In the genomic region with DNA sequence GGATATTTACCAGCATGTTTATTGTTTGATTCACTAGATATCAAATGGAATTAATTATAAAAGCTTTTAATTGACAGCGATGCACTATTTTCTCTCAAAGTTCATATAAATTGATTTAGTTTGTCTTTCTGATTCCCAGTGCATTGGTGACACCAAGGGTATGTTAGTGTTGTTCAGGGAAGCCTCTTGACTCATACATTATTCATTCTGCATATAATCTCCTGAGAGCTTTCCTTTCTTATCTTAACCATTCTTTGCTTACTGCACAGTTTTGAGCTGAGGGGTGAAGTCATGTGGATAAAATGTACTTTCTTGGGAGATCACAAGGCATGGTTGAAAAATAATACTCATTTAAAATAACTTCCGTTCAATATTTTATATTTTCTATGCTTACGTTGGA, we compare ENCODE assay signal across 27 mouse cellular contexts.
A peak's percentile ranks its signal among the peaks of the same experiment; 100 is the strongest.
DNase-seq lines count a peak whose midpoint lies in the region; ATAC-seq and TF ChIP-seq lines count a peak whose summit lies in the region.
"Had no signal": no experiment of that assay in that cellular context is flagged by ENCODE, and none has a peak within 500 bp of the region (broad histone marks: within the 10 kb centered on the region; RNA-seq: fewer than 3 reads in every experiment).

No protein-coding gene starts in this region.

- H3K9me3 ChIP-seq in hindbrain, embryonic 12.5 days (replicated peaks), result no peaks in the 10 kb centered on the region
- H3K9me3 ChIP-seq in hindbrain, embryonic 13.5 days, result no peaks in the 10 kb centered on the region
- no peaks in the 10 kb centered on the region for H3K9me3 ChIP-seq in midbrain, embryonic 14.5 days (ENCODE audit: control insufficient read depth, low read length)
- H3K9me3 ChIP-seq: forebrain, embryonic 10.5 days; forebrain, embryonic 13.5 days; G1E; heart, embryonic 10.5 days; heart, embryonic 13.5 days; hindbrain, embryonic 15.5 days had no signal

- no peaks in the 10 kb centered on the region for H3K4me1 ChIP-seq in hindbrain, embryonic 12.5 days
- no peaks in the 10 kb centered on the region for H3K4me1 ChIP-seq in hindbrain, embryonic 13.5 days (replicated peaks)
- 0 out of 2 replicates have a peak, but pooled peaks cover 2% of the 10 kb centered on the region for H3K4me1 ChIP-seq in midbrain, embryonic 14.5 days (ENCODE audit: control insufficient read depth, insufficient read depth, low read length)
- H3K4me1 ChIP-seq: forebrain, embryonic 10.5 days; forebrain, embryonic 13.5 days; heart, embryonic 10.5 days; heart, embryonic 13.5 days; hindbrain, embryonic 15.5 days had no signal

- no peak overlapping the region for H3K27ac ChIP-seq in hindbrain, embryonic 12.5 days
- H3K27ac ChIP-seq in hindbrain, embryonic 13.5 days, result no peak overlapping the region
- no peak overlapping the region for H3K27ac ChIP-seq in midbrain, embryonic 14.5 days (replicated peaks; ENCODE audit: low read depth, low read length)
- H3K27ac ChIP-seq: forebrain, embryonic 10.5 days; forebrain, embryonic 13.5 days; heart, adult 2 months; heart, embryonic 10.5 days; heart, embryonic 13.5 days; hindbrain, embryonic 15.5 days had no signal

- no peaks in the 10 kb centered on the region for H3K27me3 ChIP-seq in hindbrain, embryonic 12.5 days
- no peaks in the 10 kb centered on the region for H3K27me3 ChIP-seq in hindbrain, embryonic 13.5 days
- no peaks in the 10 kb centered on the region for H3K27me3 ChIP-seq in midbrain, embryonic 14.5 days (ENCODE audit: control insufficient read depth, insufficient read depth, low read length)
- H3K27me3 ChIP-seq: CH12.LX; forebrain, embryonic 13.5 days; heart, embryonic 13.5 days; hindbrain, embryonic 15.5 days; Patski had no signal

- no peak overlapping the region for H3K4me2 ChIP-seq in hindbrain, embryonic 12.5 days (replicated peaks)
- H3K4me2 ChIP-seq in hindbrain, embryonic 13.5 days, result no peak overlapping the region
- H3K4me2 ChIP-seq in midbrain, embryonic 14.5 days (ENCODE audit: low read length), result no peak overlapping the region
- H3K4me2 ChIP-seq: forebrain, embryonic 13.5 days; heart, embryonic 13.5 days; hindbrain, embryonic 15.5 days had no signal

- ATAC-seq in hindbrain, embryonic 12.5 days (ENCODE audit: low FRiP score), result peak; percentile 40; the same call in 1 of the 2 replicates
- ATAC-seq in hindbrain, embryonic 13.5 days (ENCODE audit: low FRiP score), result no peak
- peak; percentile 60; the same call in 1 of the 2 replicates for ATAC-seq in midbrain, embryonic 14.5 days (ENCODE audit: low FRiP score, low TSS enrichment)
- ATAC-seq: forebrain, embryonic 13.5 days; forebrain, embryonic 16.5 days; Patski had no signal

- TF ChIP-seq POLR2A in brain, embryonic 14.5 days (IDR thresholded peaks at IDR 0.05; ENCODE audit: borderline replicate concordance, extremely low read depth, insufficient read depth, insufficient read length, poor library complexity, severe bottlenecking), result no peak

- H3K9ac ChIP-seq in hindbrain, embryonic 12.5 days, result no peak overlapping the region
- H3K9ac ChIP-seq in hindbrain, embryonic 13.5 days, result no peak overlapping the region
- H3K9ac ChIP-seq in midbrain, embryonic 14.5 days (replicated peaks; ENCODE audit: low read length), result no peak overlapping the region
- H3K9ac ChIP-seq: forebrain, embryonic 13.5 days; heart, embryonic 13.5 days; hindbrain, embryonic 15.5 days had no signal

- 77% methylated on average over 3 of the region's 3 CpGs for WGBS in hindbrain, embryonic 12.5 days
- WGBS in hindbrain, embryonic 13.5 days, result 75% methylated on average over 3 of the region's 3 CpGs
- 68% methylated on average over 3 of the region's 3 CpGs for WGBS in midbrain, embryonic 14.5 days

- H3K4me3 ChIP-seq in hindbrain, embryonic 12.5 days, result no peak overlapping the region
- H3K4me3 ChIP-seq in hindbrain, embryonic 13.5 days, result no peak overlapping the region
- no peak overlapping the region for H3K4me3 ChIP-seq in midbrain, embryonic 14.5 days (replicated peaks; ENCODE audit: low read depth, low read length)
- H3K4me3 ChIP-seq: forebrain, embryonic 10.5 days; forebrain, embryonic 13.5 days; heart, adult 2 months; heart, embryonic 10.5 days; heart, embryonic 13.5 days; hindbrain, embryonic 15.5 days had no signal

- H3K36me3 ChIP-seq in hindbrain, embryonic 12.5 days, result no peaks in the 10 kb centered on the region
- no peaks in the 10 kb centered on the region for H3K36me3 ChIP-seq in hindbrain, embryonic 13.5 days
- no peaks in the 10 kb centered on the region for H3K36me3 ChIP-seq in midbrain, embryonic 14.5 days (ENCODE audit: control insufficient read depth, insufficient read depth, low read length)
- H3K36me3 ChIP-seq: forebrain, embryonic 10.5 days; G1E; heart, embryonic 10.5 days; heart, embryonic 13.5 days; hindbrain, embryonic 15.5 days had no signal

- peak; percentile 22 for DNase-seq in brain, embryonic 14.5 days (ENCODE audit: low read depth)
- peak; percentile 28 for DNase-seq in midbrain, embryonic 14.5 days
- peak; percentile 49 for DNase-seq in retina, embryonic 14.5 days (ENCODE audit: low spot score)
- DNase-seq in ovary, postnatal 14 days (ENCODE audit: low spot score), result no peak
- DNase-seq in cerebellum, postnatal 25 days, result no peak
- DNase-seq: adrenal gland, postnatal 10 days; adrenal gland, postnatal 36 days; B cell, adult 2 months; cerebellum, adult 11-12 months; cerebellum, adult 8-10 months; cerebellum, postnatal 10 days; gastrocnemius, postnatal 10 days; gastrocnemius, postnatal 36 days; heart, adult 2 months; heart, postnatal 14 days; heart, postnatal 4 days had no signal

- no peak for TF ChIP-seq CTCF in brain, embryonic 14.5 days (IDR thresholded peaks at IDR 0.05; ENCODE audit: borderline replicate concordance, extremely low read depth, insufficient read depth, insufficient read length)

Comparison
In these comparisons a context has a peak if more than half of its experiments do, and no peak if none do; other contexts are left out.
1. DNase-seq: peak in brain, embryonic 14.5 days (single experiment), midbrain, embryonic 14.5 days (single experiment) and retina, embryonic 14.5 days (single experiment); none in ovary, postnatal 14 days (single experiment) and cerebellum, postnatal 25 days (0 of 2).